Mouse (Mus musculus): ENCODE results near the gene Wbp4. TPM values are rescaled to one million over a fixed set of nuclear protein-coding genes. Genes with fewer than 3 reads are reported as not detected.
"Not testable (repeated sequence)": the region's sequence is repeated elsewhere in the genome, so short reads cannot be mapped to it uniquely, and the experiment has no call there.

The Wbp4 gene
- polyA plus RNA-seq, 2 experiments: 22.6 to 44.1 TPM

GRCm38 (mm10) chr14:79460401-79460800, 20.9 kb downstream of the Wbp4 start:
- Histone ChIP-seq H3K9me3 (ENCODE audit: control insufficient read depth, low read length) (no peaks in the 10 kb centered on the region), H3K4me1 (ENCODE audit: control insufficient read depth, insufficient read depth, low read length) (no peaks in the 10 kb centered on the region), H3K9ac (ENCODE audit: low read depth, low read length, severe bottlenecking) (no peak overlapping the region), H3K36me3 (ENCODE audit: control insufficient read depth, insufficient read depth, low read length) (peaks cover 45% of the 10 kb centered on the region), H3K4me2 (replicated peaks; ENCODE audit: low read depth, low read length, severe bottlenecking) (no peak overlapping the region), H3K27me3 (ENCODE audit: control insufficient read depth, insufficient read depth, low read length) (no peaks in the 10 kb centered on the region), H3K27ac (replicated peaks; ENCODE audit: low read depth, low read length) (no peak overlapping the region), H3K4me3 (replicated peaks; ENCODE audit: low read length) (no peak overlapping the region)
- DNase-seq (ENCODE audit: low spot score) (no peak), ATAC-seq (ENCODE audit: low FRiP score, low read depth) (no peak)
- no peak for TF ChIP-seq POLR2A (IDR thresholded peaks at IDR 0.05; ENCODE audit: borderline replicate concordance, extremely low read depth, insufficient read depth, insufficient read length)
- 97% methylated on average over 1 of the region's 1 CpGs for WGBS

GRCm38 (mm10) chr14:79452591-79452934, 28.8 kb downstream of the Wbp4 start:
- not testable (repeated sequence) for H3K4me2 ChIP-seq (replicated peaks; ENCODE audit: low read depth, low read length, severe bottlenecking); H3K27me3 ChIP-seq (ENCODE audit: control insufficient read depth, insufficient read depth, low read length); H3K4me1 ChIP-seq (ENCODE audit: control insufficient read depth, insufficient read depth, low read length); H3K27ac ChIP-seq (replicated peaks; ENCODE audit: low read depth, low read length); H3K9ac ChIP-seq (ENCODE audit: low read depth, low read length, severe bottlenecking); ATAC-seq (ENCODE audit: low FRiP score, low read depth); H3K9me3 ChIP-seq (ENCODE audit: control insufficient read depth, low read length); H3K36me3 ChIP-seq (ENCODE audit: control insufficient read depth, insufficient read depth, low read length); DNase-seq (ENCODE audit: low spot score); H3K4me3 ChIP-seq (replicated peaks; ENCODE audit: low read length)
- WGBS: 100% methylated on average over 6 of the region's 10 CpGs

- DNase-seq (ENCODE audit: low spot score) (peak; percentile 98), ATAC-seq (ENCODE audit: low FRiP score, low read depth) (peak; percentile 92)
- not testable (repeated sequence) for H3K4me1 ChIP-seq (ENCODE audit: control insufficient read depth, insufficient read depth, low read length); H3K27me3 ChIP-seq (ENCODE audit: control insufficient read depth, insufficient read depth, low read length); H3K9me3 ChIP-seq (ENCODE audit: control insufficient read depth, low read length); H3K36me3 ChIP-seq (ENCODE audit: control insufficient read depth, insufficient read depth, low read length)
- 0 out of 2 replicates have a peak within 1 kb of the TSS, but pooled peaks have one; percentile 48 for H3K27ac ChIP-seq (replicated peaks; ENCODE audit: low read depth, low read length)
- peak within 1 kb of the TSS; percentile 58 for H3K4me2 ChIP-seq (replicated peaks; ENCODE audit: low read depth, low read length, severe bottlenecking)
- peak within 1 kb of the TSS; percentile 52 for H3K9ac ChIP-seq (ENCODE audit: low read depth, low read length, severe bottlenecking)
- WGBS: 14% methylated on average over 36 of the region's 89 CpGs
- H3K4me3 ChIP-seq (replicated peaks; ENCODE audit: low read length): peak within 1 kb of the TSS; percentile 49
Measured at GRCm38 (mm10) chr14:79451681-79452590, 29.4 kb downstream of the Wbp4 start, which contains the start of gene Kbtbd6. TSS of gene Kbtbd6 (plus strand) at chr14:79451835.

GRCm38 (mm10) chr14:79445055-79445620, 36.2 kb downstream of the Wbp4 start:
- no peak overlapping the region for H3K4me3 ChIP-seq (replicated peaks; ENCODE audit: low read length)
- no peak overlapping the region for H3K4me2 ChIP-seq (replicated peaks; ENCODE audit: low read depth, low read length, severe bottlenecking)
- H3K27ac ChIP-seq (replicated peaks; ENCODE audit: low read depth, low read length): no peak overlapping the region
- no peaks in the 10 kb centered on the region for H3K9me3 ChIP-seq (ENCODE audit: control insufficient read depth, low read length)
- TF ChIP-seq POLR2A (IDR thresholded peaks at IDR 0.05; ENCODE audit: borderline replicate concordance, extremely low read depth, insufficient read depth, insufficient read length): no peak
- no peak overlapping the region for H3K9ac ChIP-seq (ENCODE audit: low read depth, low read length, severe bottlenecking)
- no peaks in the 10 kb centered on the region for H3K4me1 ChIP-seq (ENCODE audit: control insufficient read depth, insufficient read depth, low read length)
- 71% methylated on average over 16 of the region's 16 CpGs for WGBS
- ATAC-seq (ENCODE audit: low FRiP score, low read depth) (no peak), DNase-seq (ENCODE audit: low spot score) (no peak)
- H3K27me3 ChIP-seq (ENCODE audit: control insufficient read depth, insufficient read depth, low read length): no peaks in the 10 kb centered on the region
- H3K36me3 ChIP-seq (ENCODE audit: control insufficient read depth, insufficient read depth, low read length): no peaks in the 10 kb centered on the region

GRCm38 (mm10) chr14:79444601-79445000, 36.7 kb downstream of the Wbp4 start:
- Histone ChIP-seq H3K9ac (ENCODE audit: low read depth, low read length, severe bottlenecking) (no peak overlapping the region), H3K4me2 (replicated peaks; ENCODE audit: low read depth, low read length, severe bottlenecking) (no peak overlapping the region), H3K4me1 (ENCODE audit: control insufficient read depth, insufficient read depth, low read length) (no peaks in the 10 kb centered on the region), H3K27me3 (ENCODE audit: control insufficient read depth, insufficient read depth, low read length) (no peaks in the 10 kb centered on the region), H3K4me3 (replicated peaks; ENCODE audit: low read length) (no peak overlapping the region), H3K9me3 (ENCODE audit: control insufficient read depth, low read length) (no peaks in the 10 kb centered on the region), H3K36me3 (ENCODE audit: control insufficient read depth, insufficient read depth, low read length) (no peaks in the 10 kb centered on the region), H3K27ac (replicated peaks; ENCODE audit: low read depth, low read length) (no peak overlapping the region)
- WGBS: 86% methylated on average over 9 of the region's 9 CpGs
- ATAC-seq (ENCODE audit: low FRiP score, low read depth) (no peak), DNase-seq (ENCODE audit: low spot score) (no peak)
- no peak for TF ChIP-seq POLR2A (IDR thresholded peaks at IDR 0.05; ENCODE audit: borderline replicate concordance, extremely low read depth, insufficient read depth, insufficient read length)

All from limb, embryonic 14.5 days (tissue).